Mouse (Mus musculus) kidney, adult 2 months (tissue): Measurements from ENCODE around the gene Klhl8.

Source experiments
- CTCF ChIP-seq: fragments of 200-500 bp; conservative IDR thresholded peaks from 2 replicates; pipeline ENCODE4 v1.5.1; 2011; ENCODE audit warnings: low read depth, mild to moderate bottlenecking, control low read depth, low read length, moderate library complexity, mixed read lengths; ENCODE audit not compliant: insufficient read depth, insufficient read length
- POLR2A ChIP-seq: fragments of 200-500 bp; IDR thresholded peaks from one replicate; pipeline ENCODE4 v1.6.1; 2011; ENCODE audit warnings: low read depth, low read length, control low read depth

GRCm38 (mm10) chr5:103828304-103828703 lies 82.8 kb downstream of the Klhl8 start:
- no peak for TF ChIP-seq CTCF
- TF ChIP-seq POLR2A: no peak
